Mouse (Mus musculus): ENCODE data around the gene Gm8247.
"Not testable (repeated sequence)": the region's sequence is repeated elsewhere in the genome, so short reads cannot be mapped to it uniquely, and the experiment has no call there.

Gm8247 gene

GRCm38 (mm10) chr14:44582853-44583252 lies at the start of gene Gm8247:
Gene Gm8247 (plus strand): TSS chr14:44583153.
- in situ Hi-C loops (cut with MboI, MseI): loop anchor here (5.0 kb wide), 1 partner anchor 221 kb away; no protein-coding TSS in a partner anchor

GRCm38 (mm10) chr14:44547961-44548360 lies 35.0 kb upstream of the Gm8247 start:
- in situ Hi-C loops (cut with MboI, MseI): loop anchor here (10.0 kb wide), 1 partner anchor 853 kb away; the partner anchor contains the start of gene Gm7324

GRCm38 (mm10) chr14:44591765-44592164 lies 8.8 kb downstream of the Gm8247 start:
- in situ Hi-C loops (cut with MboI, MseI): not testable (repeated sequence)

GRCm38 (mm10) chr14:44627737-44628136 lies 44.8 kb downstream of the Gm8247 start, which contains the start of gene Gm5624:
Gene Gm5624 (minus strand): TSS chr14:44627938.
- in situ Hi-C loops (cut with MboI, MseI): not testable (repeated sequence)
